Mouse (Mus musculus): ENCODE measurements around the gene Prelp. TPM values are rescaled to one million over a fixed set of nuclear protein-coding genes. Genes with fewer than 3 reads are reported as not detected.

Gene Prelp
- polyA plus RNA-seq, 1 experiment from 2014 or later: 1.2 TPM

DNA sequence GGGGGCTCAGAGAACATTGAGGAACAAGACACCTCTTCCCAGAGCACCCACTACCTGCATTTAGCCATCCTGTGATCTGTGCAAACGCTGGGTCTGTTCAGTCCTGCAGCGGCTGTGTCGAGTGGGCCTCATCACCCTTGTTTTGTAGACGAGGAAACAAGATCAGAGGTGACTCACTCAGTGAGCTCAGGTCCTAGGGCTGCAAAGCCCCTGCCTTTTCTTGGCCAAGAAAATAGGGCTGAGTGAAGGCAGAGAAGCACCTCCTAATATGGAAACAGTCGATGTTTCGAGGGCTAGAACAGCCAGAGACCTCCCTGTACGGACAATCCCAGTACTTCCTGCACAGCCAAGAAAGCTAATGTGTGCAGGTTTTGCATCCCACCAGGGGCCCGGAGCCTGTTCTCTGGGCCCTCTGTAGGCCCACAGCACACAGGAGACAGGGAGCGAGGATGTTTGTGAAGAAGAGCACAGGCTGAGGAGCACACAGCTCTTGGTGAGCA lies 22.1 kb downstream of the Prelp start:
- WGBS: 79% methylated on average over 9 of the region's 9 CpGs
- Histone ChIP-seq H3K9ac (ENCODE audit: low read length) (no peak overlapping the region), H3K9me3 (ENCODE audit: control insufficient read depth, low read length) (no peaks in the 10 kb centered on the region), H3K4me1 (replicated peaks; ENCODE audit: control insufficient read depth, insufficient read depth, low read length) (no peaks in the 10 kb centered on the region; the same call in 1 of the 2 replicates), H3K27ac (ENCODE audit: low read depth, low read length) (no peak overlapping the region), H3K4me3 (ENCODE audit: low read depth, low read length) (no peak overlapping the region), H3K4me2 (ENCODE audit: low read depth, low read length, severe bottlenecking) (no peak overlapping the region), H3K27me3 (ENCODE audit: control insufficient read depth, insufficient read depth, low read length) (no peaks in the 10 kb centered on the region), H3K36me3 (ENCODE audit: control insufficient read depth, insufficient read depth, low read length) (no peaks in the 10 kb centered on the region)
- ATAC-seq (replicated peaks; ENCODE audit: low FRiP score) (no peak), DNase-seq (ENCODE audit: low spot score) (no peak)

DNA sequence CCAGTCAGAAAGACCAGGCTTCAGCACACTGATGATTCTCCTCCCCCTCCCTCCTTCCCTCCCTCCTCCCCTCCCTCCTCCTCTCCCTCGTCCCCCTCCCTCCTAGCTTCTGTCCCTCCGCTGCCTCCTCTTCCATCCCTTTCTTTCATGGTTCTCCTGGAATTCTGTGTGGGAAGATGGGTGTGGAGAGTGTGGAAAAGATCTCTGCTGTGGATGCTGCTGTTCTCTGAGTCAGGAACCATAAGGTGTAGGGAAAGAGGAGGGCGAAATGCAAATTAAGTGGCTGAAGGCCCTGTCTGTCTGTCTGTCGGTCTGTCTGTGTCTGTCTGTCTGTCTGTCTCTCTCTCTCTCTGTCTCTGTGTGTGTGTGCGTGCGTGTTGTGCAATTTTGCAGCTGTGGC lies 23.9 kb downstream of the Prelp start:
- ATAC-seq (replicated peaks; ENCODE audit: low FRiP score) (no peak), DNase-seq (ENCODE audit: low spot score) (no peak)
- no peak overlapping the region for H3K27ac ChIP-seq (ENCODE audit: low read depth, low read length)
- WGBS: 79% methylated on average over 6 of the region's 6 CpGs
- no peak overlapping the region for H3K9ac ChIP-seq (ENCODE audit: low read length)
- H3K27me3 ChIP-seq (ENCODE audit: control insufficient read depth, insufficient read depth, low read length): no peaks in the 10 kb centered on the region
- H3K4me2 ChIP-seq (ENCODE audit: low read depth, low read length, severe bottlenecking): no peak overlapping the region
- H3K4me3 ChIP-seq (ENCODE audit: low read depth, low read length): no peak overlapping the region
- no peaks in the 10 kb centered on the region for H3K4me1 ChIP-seq (replicated peaks; ENCODE audit: control insufficient read depth, insufficient read depth, low read length)
- H3K9me3 ChIP-seq (ENCODE audit: control insufficient read depth, low read length): no peaks in the 10 kb centered on the region
- H3K36me3 ChIP-seq (ENCODE audit: control insufficient read depth, insufficient read depth, low read length): no peaks in the 10 kb centered on the region

DNA sequence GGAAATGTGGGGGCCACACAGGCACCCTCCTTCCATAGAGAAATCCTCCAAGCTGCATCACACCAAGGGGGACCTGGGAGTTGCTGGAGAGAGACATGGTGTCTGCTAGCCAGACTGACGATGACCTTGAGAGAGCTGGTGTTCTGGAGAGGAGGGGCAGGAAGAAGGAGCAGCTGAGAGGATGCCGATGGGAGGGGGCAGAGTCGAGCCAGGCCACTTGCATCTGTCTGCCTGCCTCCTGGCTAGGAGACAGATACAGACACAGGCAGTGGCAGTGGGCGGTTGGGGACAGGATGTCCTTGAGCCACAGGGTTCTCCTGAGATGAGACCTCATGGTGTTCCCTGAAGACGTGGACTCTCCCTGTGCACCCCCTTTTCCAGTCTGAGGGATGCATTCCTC lies 29.7 kb downstream of the Prelp start:
- Histone ChIP-seq H3K4me1 (replicated peaks; ENCODE audit: control insufficient read depth, insufficient read depth, low read length) (peaks cover 24% of the 10 kb centered on the region), H3K9ac (ENCODE audit: low read length) (no peak overlapping the region), H3K27me3 (ENCODE audit: control insufficient read depth, insufficient read depth, low read length) (no peaks in the 10 kb centered on the region), H3K27ac (ENCODE audit: low read depth, low read length) (no peak overlapping the region), H3K4me3 (ENCODE audit: low read depth, low read length) (no peak overlapping the region), H3K36me3 (ENCODE audit: control insufficient read depth, insufficient read depth, low read length) (no peaks in the 10 kb centered on the region), H3K9me3 (ENCODE audit: control insufficient read depth, low read length) (no peaks in the 10 kb centered on the region), H3K4me2 (ENCODE audit: low read depth, low read length, severe bottlenecking) (no peak overlapping the region)
- DNase-seq (ENCODE audit: low spot score) (no peak), ATAC-seq (replicated peaks; ENCODE audit: low FRiP score) (no peak)
- WGBS: 42% methylated on average over 5 of the region's 5 CpGs

DNA sequence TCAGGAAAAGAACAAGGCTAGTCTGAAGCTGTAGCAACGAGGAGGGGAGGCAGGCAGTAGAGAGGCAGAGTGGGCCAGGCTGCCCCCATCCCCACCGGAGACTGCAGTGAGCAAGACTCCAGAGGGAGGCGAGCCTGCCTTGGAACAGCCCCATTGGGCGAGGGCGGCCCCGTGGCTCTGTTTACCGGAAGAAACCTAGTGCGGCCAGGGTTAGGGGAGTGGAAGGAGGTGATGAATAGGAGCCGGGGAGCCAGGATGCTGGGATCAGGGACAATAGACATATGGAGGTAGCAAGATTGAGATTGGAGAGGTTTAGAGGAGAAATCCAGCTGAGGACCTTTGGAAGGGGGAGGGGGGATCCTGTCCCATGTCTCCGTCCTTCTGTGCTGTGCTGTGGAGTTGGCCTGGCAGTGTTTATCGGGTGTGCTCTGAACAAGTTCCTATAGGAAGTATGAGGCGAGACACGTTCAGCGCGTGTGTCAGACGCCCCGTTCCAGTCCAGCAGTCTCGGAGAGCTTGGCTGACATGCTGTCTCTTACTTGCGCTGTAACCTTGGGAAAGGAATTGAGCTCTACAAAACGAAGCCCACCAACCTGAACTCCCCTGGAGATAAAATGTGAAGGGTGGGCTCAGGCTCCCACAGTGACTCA lies 31.1 kb downstream of the Prelp start:
- DNase-seq (ENCODE audit: low spot score) (no peak), ATAC-seq (replicated peaks; ENCODE audit: low FRiP score) (no peak; the same call in 1 of the 2 replicates)
- H3K9me3 ChIP-seq (ENCODE audit: control insufficient read depth, low read length): no peaks in the 10 kb centered on the region
- no peaks in the 10 kb centered on the region for H3K27me3 ChIP-seq (ENCODE audit: control insufficient read depth, insufficient read depth, low read length)
- no peaks in the 10 kb centered on the region for H3K36me3 ChIP-seq (ENCODE audit: control insufficient read depth, insufficient read depth, low read length)
- H3K27ac ChIP-seq (ENCODE audit: low read depth, low read length): no peak overlapping the region
- H3K9ac ChIP-seq (ENCODE audit: low read length): peak overlapping the region; percentile 30; the same call in 1 of the 2 replicates
- peak overlapping the region; percentile 32; the same call in 1 of the 2 replicates for H3K4me2 ChIP-seq (ENCODE audit: low read depth, low read length, severe bottlenecking)
- H3K4me1 ChIP-seq (replicated peaks; ENCODE audit: control insufficient read depth, insufficient read depth, low read length): peaks cover 27% of the 10 kb centered on the region
- WGBS: 12% methylated on average over 20 of the region's 20 CpGs
- H3K4me3 ChIP-seq (ENCODE audit: low read depth, low read length): peak overlapping the region; percentile 5; the same call in 1 of the 2 replicates

DNA sequence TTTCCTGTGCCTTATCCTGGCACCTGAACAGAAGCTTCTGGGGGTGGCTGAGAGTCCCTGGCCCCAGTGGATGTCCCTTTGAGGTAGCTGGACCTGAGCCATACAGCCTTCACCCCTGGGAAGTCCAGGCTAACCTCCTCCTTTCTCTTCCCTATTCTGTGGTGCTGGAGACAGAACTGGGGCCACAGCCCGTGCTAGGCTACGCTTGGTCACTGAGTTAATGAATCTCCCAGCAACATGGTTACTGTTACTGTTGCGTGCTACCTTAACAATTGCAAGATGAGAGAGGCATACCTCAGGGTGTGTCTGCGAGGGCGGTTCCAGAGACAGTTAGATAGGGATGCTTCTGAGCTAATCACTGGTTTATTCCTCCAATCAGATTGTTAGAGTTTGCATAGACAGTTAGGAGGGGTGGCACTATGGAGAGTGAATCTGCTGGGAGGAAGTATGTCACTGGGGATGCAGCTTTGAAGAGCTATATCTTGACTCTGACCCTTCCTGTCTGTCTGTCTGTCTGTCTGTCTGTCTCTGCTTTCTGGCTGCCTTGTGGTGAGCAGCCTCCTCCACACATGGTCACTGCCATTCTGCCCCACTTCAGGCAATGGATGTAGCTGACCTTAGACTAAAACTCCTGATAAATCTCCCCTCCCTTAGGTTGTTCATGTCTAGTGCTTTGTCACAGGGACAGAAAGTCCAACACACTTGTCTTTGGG lies 33.5 kb downstream of the Prelp start:
- WGBS: 76% methylated on average over 5 of the region's 5 CpGs
- Histone ChIP-seq H3K4me2 (ENCODE audit: low read depth, low read length, severe bottlenecking) (no peak overlapping the region), H3K36me3 (ENCODE audit: control insufficient read depth, insufficient read depth, low read length) (no peaks in the 10 kb centered on the region), H3K27me3 (ENCODE audit: control insufficient read depth, insufficient read depth, low read length) (no peaks in the 10 kb centered on the region), H3K4me1 (replicated peaks; ENCODE audit: control insufficient read depth, insufficient read depth, low read length) (peaks cover 27% of the 10 kb centered on the region), H3K27ac (ENCODE audit: low read depth, low read length) (no peak overlapping the region), H3K9me3 (ENCODE audit: control insufficient read depth, low read length) (no peaks in the 10 kb centered on the region), H3K9ac (ENCODE audit: low read length) (no peak overlapping the region), H3K4me3 (ENCODE audit: low read depth, low read length) (no peak overlapping the region)
- DNase-seq (ENCODE audit: low spot score) (no peak), ATAC-seq (replicated peaks; ENCODE audit: low FRiP score) (no peak)

DNA sequence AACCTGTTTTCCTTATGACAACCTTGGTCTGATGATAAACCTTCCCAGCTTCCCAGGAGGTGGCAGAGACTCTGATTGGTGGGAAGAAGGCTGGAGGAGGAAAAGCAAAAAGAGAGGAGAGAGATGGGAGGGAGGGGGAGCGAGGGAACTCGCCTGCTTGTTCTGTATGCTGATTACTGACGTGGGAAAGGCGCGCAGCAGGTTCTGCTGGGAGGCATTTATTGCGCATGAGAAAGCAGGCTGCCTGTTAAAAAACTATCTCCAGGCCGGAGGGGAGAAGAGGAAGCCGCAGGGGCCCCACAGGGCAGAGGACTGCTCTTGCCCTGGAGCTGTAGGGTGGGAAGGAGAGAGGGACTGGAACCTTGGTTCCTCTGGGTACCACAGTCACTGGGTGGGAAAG lies 34.2 kb downstream of the Prelp start:
- no peak overlapping the region for H3K27ac ChIP-seq (ENCODE audit: low read depth, low read length)
- no peak overlapping the region for H3K4me3 ChIP-seq (ENCODE audit: low read depth, low read length)
- under 1% methylated on average over 8 of the region's 8 CpGs for WGBS
- peaks cover 28% of the 10 kb centered on the region for H3K4me1 ChIP-seq (replicated peaks; ENCODE audit: control insufficient read depth, insufficient read depth, low read length)
- no peak overlapping the region; the same call in 1 of the 2 replicates for H3K4me2 ChIP-seq (ENCODE audit: low read depth, low read length, severe bottlenecking)
- H3K36me3 ChIP-seq (ENCODE audit: control insufficient read depth, insufficient read depth, low read length): no peaks in the 10 kb centered on the region
- DNase-seq (ENCODE audit: low spot score): peak; percentile 72
- H3K27me3 ChIP-seq (ENCODE audit: control insufficient read depth, insufficient read depth, low read length): no peaks in the 10 kb centered on the region
- H3K9ac ChIP-seq (ENCODE audit: low read length): no peak overlapping the region
- ATAC-seq (replicated peaks; ENCODE audit: low FRiP score): peak; percentile 36; the same call in 1 of the 2 replicates
- H3K9me3 ChIP-seq (ENCODE audit: control insufficient read depth, low read length): no peaks in the 10 kb centered on the region

DNA sequence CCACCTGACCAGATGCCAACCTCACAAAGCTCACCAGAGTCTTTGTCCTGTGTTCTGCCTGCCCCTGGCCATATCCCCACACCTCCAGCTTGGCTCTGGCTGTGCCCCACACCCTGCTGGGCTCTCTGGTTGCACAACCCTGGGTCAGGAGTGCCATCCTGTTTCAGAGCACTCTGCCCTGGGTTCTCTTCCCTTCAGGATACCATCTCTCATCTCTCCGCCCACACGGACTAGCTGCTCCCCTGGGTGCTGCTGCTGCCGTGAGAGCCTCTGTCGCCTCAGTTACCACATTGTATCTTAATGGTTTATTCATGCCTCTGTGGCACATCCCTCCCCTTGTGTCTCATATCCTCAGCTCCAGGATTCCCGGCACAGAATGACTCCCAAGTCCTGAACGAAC lies 34.8 kb downstream of the Prelp start:
- no peaks in the 10 kb centered on the region for H3K9me3 ChIP-seq (ENCODE audit: control insufficient read depth, low read length)
- WGBS: 30% methylated on average over 6 of the region's 6 CpGs
- H3K4me2 ChIP-seq (ENCODE audit: low read depth, low read length, severe bottlenecking): no peak overlapping the region
- DNase-seq (ENCODE audit: low spot score): no peak
- no peak overlapping the region for H3K4me3 ChIP-seq (ENCODE audit: low read depth, low read length)
- H3K9ac ChIP-seq (ENCODE audit: low read length): no peak overlapping the region
- H3K27me3 ChIP-seq (ENCODE audit: control insufficient read depth, insufficient read depth, low read length): no peaks in the 10 kb centered on the region
- H3K27ac ChIP-seq (ENCODE audit: low read depth, low read length): no peak overlapping the region
- H3K4me1 ChIP-seq (replicated peaks; ENCODE audit: control insufficient read depth, insufficient read depth, low read length): peaks cover 30% of the 10 kb centered on the region
- no peak for ATAC-seq (replicated peaks; ENCODE audit: low FRiP score)
- H3K36me3 ChIP-seq (ENCODE audit: control insufficient read depth, insufficient read depth, low read length): no peaks in the 10 kb centered on the region

DNA sequence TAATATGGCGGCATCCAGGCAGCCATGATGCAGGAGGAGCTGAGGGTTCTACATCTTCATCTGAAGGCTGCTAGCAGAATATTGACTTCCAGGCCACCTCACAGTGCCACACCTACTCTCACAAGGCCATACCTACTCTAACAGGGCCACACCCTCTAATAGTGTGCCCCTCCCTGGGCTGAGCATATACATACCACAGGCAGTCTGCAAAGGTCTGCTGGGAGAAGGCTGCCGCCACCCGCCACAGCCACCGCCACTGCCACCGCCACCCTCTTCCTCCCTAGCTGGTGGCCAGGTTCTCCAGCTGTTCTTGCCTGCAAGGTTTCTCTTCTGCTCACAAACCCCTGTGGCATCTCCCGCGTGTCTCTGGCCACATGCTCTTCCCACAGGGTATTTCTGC lies 35.4 kb downstream of the Prelp start:
- ATAC-seq (replicated peaks; ENCODE audit: low FRiP score): no peak
- no peak overlapping the region for H3K27ac ChIP-seq (ENCODE audit: low read depth, low read length)

More for the DNA sequence above, 35.4 kb downstream of the Prelp start:
- Histone ChIP-seq H3K9me3 (ENCODE audit: control insufficient read depth, low read length) (no peaks in the 10 kb centered on the region), H3K36me3 (ENCODE audit: control insufficient read depth, insufficient read depth, low read length) (no peaks in the 10 kb centered on the region), H3K9ac (ENCODE audit: low read length) (no peak overlapping the region), H3K4me1 (replicated peaks; ENCODE audit: control insufficient read depth, insufficient read depth, low read length) (peaks cover 30% of the 10 kb centered on the region), H3K4me3 (ENCODE audit: low read depth, low read length) (no peak overlapping the region), H3K27me3 (ENCODE audit: control insufficient read depth, insufficient read depth, low read length) (no peaks in the 10 kb centered on the region), H3K4me2 (ENCODE audit: low read depth, low read length, severe bottlenecking) (no peak overlapping the region)
- 92% methylated on average over 7 of the region's 7 CpGs for WGBS
- DNase-seq (ENCODE audit: low spot score): no peak

Data from forebrain, embryonic 11.5 days (tissue).